Mouse (Mus musculus): ENCODE results near the gene Slc25a36.

DNA sequence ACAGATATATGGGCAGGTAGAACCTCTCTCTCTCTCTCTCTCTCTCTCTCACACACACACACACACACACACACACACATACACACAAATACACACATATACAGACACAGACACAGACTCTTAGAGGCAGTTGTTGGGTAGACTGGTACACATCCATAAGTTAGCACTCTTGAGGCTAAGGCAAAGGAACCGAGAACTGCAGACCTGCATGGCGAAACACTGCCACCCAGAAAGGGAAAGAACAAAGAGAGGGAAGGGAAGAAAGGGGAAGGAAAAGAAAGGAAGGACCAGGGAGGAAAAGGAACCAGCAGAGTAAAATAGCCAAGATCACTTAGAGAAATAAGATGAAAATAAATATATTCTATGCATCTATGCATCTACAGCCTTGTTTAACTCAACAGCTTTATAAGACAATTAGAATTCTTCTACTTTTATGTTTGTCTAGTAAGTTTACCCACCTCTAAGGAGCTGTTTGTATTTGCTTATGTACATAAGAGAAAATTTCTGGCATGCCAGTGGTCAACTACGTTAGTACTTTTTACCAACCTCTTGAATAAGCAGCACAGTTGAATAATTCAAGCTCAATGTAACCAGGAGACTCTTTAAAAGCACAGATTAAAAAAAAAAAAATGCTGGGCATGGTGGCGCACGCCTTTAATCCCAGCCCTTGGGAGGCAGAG is 4.3 kb downstream of the Slc25a36 start:
- no peak for TF ChIP-seq CTCF (IDR thresholded peaks at IDR 0.05; ENCODE audit: control insufficient read depth, insufficient read depth, insufficient replicate concordance, low read depth, low read length)
- TF ChIP-seq POLR2A (IDR thresholded peaks at IDR 0.05; ENCODE audit: control insufficient read depth, low read depth, low read length): no peak

Data from testis, adult 2 months (tissue).